Mouse (Mus musculus) erythroblast, adult 5-6 weeks (primary cell): ENCODE measurements around the gene Ascc1. TPM values are rescaled to one million over a fixed set of nuclear protein-coding genes. Genes with fewer than 3 reads are reported as not detected.

Experiments
- ATAC-seq: replicated peaks from 2 replicates; pipeline ENCODE4 v1.8.0; 2016; ENCODE audit warnings: moderate number of reproducible peaks, mild to moderate bottlenecking, moderate TSS enrichment, inconsistent platforms; ENCODE audit not compliant: poor library complexity, low FRiP score, severe bottlenecking
- total RNA-seq, 2 experiments: library from RNA; stranded (forward) in 1 of 2; stranded (reverse) in 1 of 2; fragments of 150-400 nt in 1 of 2; fragments of 200-764, 138-1000 nt in 1 of 2; gene quantifications; 2 replicates each; pipeline versions ENCODE4 v1.2.3 to v1.2.4; 2015 to 2017; ENCODE audit warnings: low replicate concordance in 2 of 2

Ascc1 gene
- total RNA-seq (2015; ENCODE audit: low replicate concordance) = 11.3 and 13.1 TPM in 2 replicates
- 9.6 and 10.0 TPM in 2 replicates for total RNA-seq (2017; ENCODE audit: low replicate concordance)

DNA sequence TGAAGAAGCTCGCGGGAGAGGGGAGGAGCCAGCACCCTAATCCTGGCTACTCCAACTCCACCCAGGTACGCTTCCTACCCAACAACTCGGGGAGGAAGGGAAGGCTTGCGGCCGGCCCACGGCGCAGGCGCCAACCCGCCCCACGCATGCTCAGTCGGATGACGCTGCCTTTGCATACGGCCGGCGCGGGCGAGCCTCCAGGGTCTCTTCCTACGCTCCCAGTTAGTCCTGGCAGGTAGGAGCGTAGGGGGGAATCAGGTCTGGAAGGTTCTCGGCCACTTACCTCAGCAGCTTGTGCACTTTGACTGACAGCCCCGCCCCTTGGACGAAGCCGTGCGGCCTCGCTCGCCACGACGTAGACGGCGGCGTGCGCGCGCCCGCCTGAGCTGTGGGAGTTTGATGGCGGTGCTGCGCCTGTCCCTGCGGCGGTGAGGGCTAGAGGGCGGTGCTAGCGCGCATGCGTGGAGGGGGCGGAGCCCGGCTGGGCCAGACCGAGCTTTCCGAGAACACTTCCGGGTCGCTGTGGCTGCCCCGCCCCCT is at the start of gene Ascc1, which contains the start of gene Anapc16:
TSS of gene Ascc1 (plus strand) at position 133 of the 540 bp plus-strand sequence.
TSS of gene Anapc16 (minus strand) at position 463 of the 540 bp plus-strand sequence.
- ATAC-seq = peak; percentile 92

DNA sequence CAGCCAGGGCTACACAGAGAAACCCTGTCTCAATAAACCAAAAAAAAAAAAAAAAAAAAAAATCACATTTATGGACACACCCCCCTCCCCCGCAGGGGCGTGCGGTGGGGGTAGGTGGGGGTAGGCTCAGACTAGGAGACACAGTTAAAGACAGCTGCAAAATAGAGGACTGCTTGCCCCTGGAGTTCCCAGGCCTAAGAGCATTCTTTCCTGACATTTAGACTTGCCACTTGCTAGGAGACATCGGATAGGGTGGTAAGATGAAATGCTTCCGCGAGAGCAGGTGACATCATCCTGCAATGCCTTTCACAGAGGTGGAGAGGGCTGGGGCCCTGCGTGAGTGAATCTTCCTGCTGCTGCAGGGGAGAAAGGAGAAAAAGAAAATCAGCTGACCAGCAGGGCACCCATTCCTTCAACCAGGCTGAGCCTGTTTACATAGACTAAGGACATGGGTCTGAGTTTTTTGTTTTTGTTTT is 49.0 kb upstream of the Ascc1 start:
- no peak for ATAC-seq

DNA sequence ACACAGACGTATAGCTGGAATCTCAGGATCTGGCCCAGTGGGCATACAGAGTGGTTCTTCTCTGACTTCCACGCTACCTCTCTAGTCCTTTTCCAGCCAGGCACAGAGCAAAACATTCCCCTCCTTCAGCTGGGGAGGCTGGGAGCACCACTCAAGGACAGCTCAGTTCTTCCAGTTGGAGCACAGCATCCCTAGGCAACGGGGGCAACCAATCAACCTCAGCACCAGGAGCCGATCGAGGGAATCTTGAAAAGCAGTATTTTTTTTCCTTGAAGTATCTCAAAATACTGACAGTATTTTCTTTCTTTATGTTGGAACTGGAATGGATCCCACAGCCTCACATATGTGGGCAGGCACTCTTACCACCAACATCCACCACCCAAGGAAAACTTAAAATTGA is 45.9 kb upstream of the Ascc1 start:
- ATAC-seq = no peak

DNA sequence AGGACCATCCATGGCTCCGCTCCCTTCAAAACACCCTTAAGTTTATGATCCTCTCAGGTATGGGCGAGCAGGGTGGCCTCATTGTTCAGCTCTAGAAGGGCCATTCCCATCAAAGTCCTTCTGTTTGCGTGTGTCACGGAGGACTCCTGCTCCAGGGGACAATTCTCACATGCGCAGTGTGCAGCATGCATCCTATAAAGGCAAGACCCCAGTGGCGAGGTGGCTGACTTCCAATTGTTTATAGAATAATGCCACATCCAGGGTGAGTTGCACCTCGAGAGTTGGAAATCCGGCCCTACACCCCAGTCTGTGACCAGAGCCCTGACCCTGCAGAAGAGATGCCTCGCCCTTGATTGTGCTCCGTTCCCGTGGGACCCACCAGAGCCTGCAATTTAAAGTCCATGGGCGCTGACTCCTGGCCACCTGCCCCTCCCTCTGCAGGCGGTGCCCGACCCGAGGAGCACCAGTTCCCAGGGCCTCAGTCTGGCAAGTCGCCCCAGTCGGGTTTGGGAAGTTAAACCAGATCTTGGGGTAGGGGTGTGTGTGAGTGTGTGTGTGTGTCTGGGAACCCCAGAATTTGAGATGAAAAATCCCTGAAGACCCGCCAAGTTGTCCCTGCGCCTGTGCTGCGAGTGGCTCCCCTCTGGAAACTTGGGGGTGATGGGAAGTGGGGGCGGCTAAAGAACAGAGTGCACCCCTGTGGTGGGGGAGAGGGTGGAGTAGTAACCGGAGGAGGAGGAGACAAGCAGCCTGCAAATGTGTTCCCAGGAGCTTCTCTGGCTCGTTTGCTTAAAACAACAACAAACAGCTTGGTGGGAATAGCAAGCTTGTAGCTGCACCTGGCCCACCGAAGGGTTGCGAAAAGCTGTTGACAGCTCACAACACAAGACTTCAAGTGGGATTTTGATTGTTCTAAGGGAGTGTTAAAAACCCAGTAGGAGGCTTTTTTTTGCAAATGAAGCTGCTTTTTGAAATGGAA is 45.1 kb upstream of the Ascc1 start:
- 0 out of 2 replicates have a peak, but pooled peaks have one; percentile 12 for ATAC-seq

DNA sequence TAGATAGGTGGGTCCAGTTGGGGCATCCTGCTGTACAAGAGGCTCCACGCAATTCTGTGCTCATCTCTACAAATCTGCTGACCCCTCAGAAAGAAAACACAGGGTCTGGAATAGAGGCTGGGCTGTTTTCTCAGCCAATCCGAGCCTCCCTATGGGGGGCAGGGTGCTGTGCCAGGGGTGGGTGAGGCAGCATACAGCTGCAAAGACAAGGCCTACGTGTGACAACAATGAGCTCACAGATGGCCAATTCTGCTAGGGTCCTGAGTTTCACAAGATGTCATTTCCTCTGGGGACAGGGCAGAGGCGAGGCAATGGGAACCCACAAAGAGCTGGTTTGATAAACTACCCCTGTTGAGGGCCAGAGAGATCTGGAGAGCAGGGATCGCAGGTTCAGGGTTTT is 44.1 kb upstream of the Ascc1 start:
- peak; percentile 31; the same call in 1 of the 2 replicates for ATAC-seq

DNA sequence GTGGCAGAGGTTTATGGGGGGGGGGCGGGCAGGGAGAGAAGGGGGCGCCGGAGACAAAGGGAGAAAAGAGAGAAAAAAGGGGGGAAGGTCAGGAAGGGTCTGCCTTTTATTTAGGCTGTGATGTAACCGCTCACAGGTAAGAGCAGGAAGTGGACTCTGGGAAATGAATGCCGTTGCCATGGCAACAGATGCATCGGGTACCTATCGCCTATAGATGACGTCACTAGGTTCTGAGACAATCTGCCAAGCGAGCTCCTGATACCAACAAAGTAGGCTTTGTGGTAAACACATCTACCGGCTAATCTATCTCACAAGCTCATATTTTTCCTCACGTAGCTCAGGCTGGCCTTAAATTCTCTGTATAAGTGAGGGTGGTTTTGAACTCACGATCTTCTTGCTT is 43.1 kb upstream of the Ascc1 start:
- ATAC-seq = no peak

DNA sequence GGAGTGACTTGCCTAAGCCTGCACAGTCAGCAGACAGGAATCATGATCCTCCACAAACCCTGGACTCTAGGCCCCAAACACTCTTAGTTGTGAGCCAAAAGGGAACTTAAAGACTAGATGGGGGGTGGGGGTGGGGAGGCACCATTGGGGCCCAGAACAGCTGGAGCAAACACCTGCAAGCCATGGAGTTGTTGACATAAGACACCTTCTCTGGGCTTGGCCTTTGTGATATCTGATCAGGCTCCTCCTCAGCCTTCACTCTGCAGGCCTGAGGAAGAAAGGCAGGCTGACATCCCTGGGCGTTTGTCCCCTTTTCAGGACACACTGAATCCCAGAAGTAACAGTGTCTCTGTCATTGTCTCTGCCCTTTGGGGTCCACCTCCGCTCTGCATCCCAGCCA is 39.0 kb upstream of the Ascc1 start:
- no peak for ATAC-seq

DNA sequence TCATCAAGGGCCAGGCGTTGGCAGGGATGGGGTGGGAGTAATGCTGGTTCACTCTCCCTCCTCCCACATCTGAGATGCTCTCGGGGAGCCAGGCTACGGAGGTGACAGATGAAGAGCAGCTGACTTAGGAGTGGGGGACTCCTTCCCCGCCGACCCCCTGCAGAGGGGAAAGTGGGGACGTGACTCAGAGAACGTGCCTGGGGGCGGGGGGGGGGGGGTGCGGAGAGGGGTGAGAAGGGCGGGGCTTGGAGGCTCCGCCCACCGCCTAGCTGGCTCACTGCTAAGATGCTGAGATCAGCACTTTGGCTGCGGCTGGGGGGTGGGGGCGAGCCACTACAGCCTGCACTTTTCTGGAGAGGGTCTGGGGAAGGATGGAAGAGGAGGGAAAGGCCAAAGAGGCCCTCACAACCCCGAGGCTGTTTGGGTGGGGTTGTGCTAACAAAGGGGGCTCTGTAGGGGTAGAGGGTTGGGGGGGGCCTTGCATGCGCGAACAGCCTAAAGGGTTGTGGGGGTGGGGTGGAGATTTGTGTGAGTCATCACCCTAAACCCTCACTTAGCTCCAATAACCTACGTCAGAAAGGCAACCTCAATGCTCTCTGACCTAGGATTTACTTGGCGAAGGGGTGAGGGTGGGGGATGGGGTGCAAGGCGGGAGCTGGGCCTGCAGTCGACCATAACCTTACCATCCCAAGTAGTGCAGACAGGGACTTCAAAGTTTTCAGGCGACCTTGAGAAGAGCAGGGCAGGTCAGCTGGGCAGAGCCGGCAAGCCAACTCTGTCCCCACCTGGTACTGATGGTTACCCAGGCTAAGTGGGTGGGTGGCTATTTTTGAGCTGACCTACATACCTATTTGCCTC is 37.9 kb upstream of the Ascc1 start:
- ATAC-seq = no peak

DNA sequence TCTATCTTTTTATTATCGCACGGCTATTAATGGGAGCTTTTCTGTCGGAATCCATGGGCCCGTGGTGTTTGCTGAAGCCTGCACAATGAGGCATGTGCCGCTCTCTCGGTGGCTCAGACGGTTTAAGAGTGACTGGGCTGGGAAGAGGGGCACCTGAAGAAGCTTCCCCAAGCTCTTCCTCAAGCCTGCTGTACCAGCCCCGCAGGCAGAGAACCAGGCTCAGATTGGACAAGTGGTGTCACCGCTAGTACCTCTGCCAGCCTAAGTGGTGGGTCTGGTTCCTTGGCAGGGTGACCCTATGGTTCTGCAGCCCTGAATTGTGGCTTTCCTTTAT is 37.3 kb upstream of the Ascc1 start:
- no peak for ATAC-seq

DNA sequence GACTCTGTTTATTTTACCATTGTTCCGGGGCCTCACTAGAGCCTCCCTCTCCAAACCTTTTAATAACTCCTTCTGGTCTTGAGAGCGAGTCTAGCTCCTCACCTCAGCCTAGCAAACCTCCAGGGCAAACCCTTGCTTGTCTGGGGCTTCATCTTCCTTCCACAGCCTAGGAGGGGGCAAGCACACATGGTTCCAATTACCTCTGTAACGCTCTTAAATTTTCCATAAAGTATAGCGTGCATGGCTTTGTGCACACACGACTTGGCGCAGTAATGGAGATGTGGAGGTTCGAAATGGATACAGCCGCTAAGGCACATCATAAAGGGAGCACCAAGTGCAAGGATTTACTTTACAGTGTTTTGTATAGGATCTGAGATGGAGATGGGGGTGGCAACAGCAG is 36.8 kb upstream of the Ascc1 start:
- no peak for ATAC-seq

DNA sequence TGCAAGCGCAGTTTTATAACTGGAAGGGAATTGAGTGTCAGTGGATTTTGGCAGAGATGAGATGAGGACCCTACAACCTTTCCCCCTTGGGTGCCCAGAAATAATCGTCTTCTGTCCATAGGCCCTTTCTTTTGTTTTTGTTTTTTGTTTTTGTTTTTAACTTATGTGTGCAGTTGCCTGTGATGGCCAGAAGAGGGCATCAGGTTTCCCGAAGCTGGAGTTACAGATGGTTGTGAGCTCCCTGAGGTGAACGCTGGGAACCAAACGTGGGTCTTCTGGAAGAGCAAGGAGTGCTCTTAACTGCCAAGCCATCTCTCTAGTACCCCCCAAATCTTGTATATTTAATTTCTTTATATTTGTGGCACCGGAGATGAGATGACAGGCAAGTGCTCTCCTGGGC is 35.9 kb upstream of the Ascc1 start:
- ATAC-seq = no peak

DNA sequence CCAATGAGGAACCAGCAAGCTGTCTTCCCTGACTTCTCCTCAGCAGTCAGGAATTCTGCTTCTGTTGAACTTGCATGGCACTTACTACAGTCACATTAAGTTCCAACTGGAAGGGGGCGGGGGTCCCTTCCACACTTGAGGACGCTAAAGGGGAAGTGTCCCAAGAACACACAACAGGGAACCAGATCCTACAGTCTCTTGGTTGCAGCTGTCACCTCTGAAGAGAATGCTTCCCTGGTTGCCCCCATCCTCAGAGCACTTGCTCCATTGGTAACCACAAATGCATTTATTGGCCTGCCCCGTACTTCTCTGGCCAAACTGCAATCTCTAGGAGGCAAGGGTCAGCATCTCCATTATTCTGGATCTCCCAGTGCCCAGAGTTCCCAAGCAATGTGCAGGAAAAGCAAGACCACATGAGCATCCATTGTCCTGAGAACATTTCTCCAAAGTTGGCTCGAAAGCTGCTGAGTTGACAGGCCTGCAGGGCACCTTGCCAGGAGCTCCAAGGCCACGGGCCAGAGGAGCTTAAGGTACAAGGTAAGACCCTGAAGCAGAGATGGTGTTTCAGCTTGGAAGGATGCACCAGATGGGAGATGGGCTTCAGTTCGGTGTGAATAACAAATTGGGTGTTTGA is 35.2 kb upstream of the Ascc1 start:
- ATAC-seq = no peak

DNA sequence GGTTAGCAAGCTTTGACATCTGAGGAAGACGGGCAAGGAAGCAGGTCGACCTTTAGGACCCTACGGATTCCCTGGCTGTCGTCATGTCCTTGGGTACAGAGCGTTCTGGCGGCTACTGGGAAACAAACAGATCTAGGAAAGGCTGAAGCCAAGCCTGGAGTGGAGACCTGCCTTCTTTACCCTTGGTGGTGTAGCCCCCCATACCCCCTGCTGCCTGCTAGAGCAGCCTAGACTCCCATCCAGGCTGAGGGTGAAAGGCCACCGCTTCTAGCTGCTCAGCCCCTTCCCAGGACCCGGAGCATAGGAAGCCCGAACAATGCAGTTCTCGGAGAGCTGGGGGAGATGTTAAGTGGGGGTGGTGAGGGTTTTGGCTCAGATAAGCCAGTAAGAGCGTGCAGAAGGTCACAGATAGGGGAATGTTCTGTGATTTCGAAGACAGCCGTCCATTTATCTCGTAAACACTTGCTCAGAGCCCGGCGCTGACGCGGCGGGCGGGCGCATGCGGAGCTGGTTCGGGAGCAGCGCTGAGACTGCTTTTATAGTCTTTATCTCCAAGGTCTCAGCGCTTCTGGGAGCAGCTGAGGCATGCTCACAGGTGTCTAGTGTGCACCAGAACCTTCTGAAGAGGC is 32.7 kb upstream of the Ascc1 start:
- 0 out of 2 replicates have a peak, but pooled peaks have one; percentile 28 for ATAC-seq

DNA sequence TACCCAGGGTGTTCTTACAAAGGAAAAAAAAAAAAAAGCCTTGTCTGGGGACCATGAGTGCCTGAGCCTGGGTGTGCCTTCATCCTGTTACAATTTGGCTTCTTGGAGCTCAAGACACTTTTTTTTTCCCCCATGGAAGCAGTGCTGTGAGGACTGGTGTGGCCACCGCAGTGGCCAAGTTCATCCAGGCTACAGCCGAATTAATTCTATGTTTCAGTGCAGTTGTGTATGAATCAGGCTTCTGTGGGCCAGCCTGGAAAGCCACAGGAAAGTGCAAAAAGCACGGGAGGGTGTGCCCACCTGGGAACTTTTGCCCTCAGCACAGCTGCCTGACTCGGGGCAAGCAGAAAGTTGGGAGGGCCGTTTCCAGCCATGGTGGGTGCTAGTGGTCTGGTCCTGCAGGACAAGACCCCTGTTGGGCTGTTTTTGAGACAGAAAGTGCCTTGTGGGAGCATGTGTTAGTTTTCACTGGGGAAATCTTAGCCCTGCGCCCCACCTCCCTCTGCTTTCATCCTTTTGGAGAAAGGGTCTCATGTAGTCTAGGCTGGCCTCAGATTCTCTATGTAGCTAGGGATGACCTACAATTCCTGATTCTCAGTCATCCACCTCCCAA is 32.0 kb upstream of the Ascc1 start:
- no peak for ATAC-seq

DNA sequence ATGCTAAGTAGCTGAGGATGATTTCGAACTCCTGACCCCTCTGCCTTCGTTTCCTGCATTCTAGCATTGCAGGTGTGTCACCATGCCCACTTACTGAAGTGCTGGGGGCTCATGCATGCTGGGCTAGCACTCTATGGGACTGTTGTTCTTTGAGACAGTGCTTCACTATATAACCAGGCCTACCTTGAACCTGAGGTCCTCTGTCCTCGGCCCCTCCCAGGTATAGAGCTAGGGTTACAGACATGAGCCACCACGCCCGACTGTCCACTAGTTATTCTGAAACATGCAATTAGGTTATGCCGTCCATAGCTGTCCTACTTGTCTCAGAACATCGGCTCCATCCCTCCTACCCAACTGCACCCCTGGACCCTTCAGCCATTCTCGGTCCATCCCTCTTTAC is 30.8 kb upstream of the Ascc1 start:
- no peak for ATAC-seq

DNA sequence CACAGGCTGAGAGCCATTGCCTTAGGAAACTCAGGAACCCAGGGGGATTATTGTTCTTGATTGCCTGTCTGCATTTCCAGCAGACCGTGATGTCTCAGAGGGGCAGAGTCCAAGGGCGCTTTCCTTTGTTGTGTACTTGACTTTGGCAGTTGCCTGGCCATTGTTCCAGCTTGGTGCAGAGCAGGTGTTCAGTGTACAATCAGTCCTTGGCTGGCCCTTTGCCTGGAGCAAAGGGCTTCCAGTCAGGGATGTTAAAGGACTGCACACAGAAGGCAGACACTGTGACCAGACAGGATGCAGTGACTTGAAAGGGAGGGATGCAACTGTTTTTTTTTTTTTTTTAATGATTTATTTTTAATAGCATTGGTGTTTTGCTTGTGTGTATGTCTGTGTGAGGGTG is 30.1 kb upstream of the Ascc1 start:
- ATAC-seq = no peak

DNA sequence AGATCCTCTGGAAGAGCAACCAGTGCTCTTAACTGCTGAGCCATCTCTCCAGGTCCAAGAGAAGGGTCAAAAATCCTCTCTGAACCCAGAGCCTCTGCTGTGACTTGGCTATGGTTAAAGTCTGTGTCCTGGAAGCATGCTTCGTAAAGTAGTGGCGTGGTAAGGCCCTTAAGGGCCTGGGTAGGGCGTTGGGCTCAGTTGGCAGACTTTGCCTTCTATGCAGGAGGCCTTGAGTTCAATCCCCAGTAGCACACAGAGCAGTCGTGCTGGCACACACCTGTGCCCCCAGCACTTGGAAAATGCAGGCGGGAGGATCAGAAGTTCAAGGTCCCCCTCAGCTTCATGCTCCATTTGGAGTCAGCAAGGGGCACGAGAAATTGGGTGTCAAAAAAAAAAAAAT is 29.6 kb upstream of the Ascc1 start:
- ATAC-seq = no peak

DNA sequence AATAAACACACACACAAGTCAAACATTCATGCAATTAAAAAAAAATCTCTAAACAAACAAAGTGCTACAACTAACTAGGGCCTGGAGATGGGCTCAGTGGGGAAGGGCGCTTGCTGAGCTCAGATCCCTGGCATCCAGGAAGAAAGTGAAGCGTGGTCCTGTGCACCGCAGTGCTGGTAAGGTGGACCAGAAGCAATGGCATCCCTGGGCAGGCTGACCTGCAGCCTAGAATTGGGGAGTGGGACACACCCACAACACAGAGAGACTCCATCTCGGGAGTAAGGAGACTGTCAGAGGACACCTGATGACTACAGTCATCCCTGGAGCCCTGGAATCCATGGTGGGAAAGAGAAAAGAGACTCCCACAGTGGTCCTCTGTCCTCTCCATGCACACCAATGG is 29.2 kb upstream of the Ascc1 start:
- ATAC-seq = no peak

DNA sequence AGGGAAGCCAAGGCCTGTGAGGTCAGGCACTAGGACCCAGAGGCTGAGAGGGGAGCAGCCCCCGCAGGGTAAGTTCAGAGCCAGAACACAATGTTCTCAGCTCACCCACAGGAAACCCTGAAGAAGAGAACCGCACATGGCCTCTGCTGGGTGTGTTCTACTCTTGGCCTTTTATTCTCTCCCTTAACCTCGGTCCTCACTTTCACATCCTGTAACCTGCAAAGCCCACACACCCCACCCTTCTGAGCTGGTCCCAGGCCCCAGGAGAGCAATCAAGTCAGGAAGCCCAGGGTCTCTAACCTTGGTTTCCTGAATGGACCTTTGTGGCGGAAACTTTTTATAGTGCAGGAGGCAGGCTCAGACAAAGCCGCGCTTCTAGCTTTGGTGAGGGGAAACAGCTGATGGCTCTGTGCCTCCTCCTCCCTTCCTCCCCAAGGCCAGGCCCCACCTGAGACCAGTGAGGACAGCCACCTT is 28.4 kb upstream of the Ascc1 start:
- ATAC-seq = no peak
